Mouse (Mus musculus): ENCODE measurements around the gene Brat1. TPM values are rescaled to one million over a fixed set of nuclear protein-coding genes. Genes with fewer than 3 reads are reported as not detected.
A peak's percentile ranks its signal among the peaks of the same experiment; 100 is the strongest.

The Brat1 gene
- 14.3 and 19.8 TPM in 2 replicates for polyA plus RNA-seq (2014; fragmentation: Nextera tagmentation; extraction: Ambion mirVana)

- DNase-seq (ENCODE audit: low spot score) (peak; percentile 100), ATAC-seq (peak; percentile 90)
- peak within 1 kb of the TSS; percentile 62 for H3K4me3 ChIP-seq (ENCODE audit: low read depth, low read length)
- no peaks in the 10 kb centered on the region for H3K27me3 ChIP-seq (replicated peaks; ENCODE audit: control insufficient read depth, insufficient read depth, low read length)
- peak within 1 kb of the TSS; percentile 90 for H3K27ac ChIP-seq (ENCODE audit: low read depth, low read length)
- H3K9ac ChIP-seq (ENCODE audit: low read length), result peak within 1 kb of the TSS; percentile 80
- peak within 1 kb of the TSS; percentile 72 for H3K4me2 ChIP-seq (ENCODE audit: low read length)
- peaks cover 17% of the 10 kb centered on the region for H3K4me1 ChIP-seq (ENCODE audit: control insufficient read depth, insufficient read depth, low read length)
- peaks cover 12% of the 10 kb centered on the region for H3K36me3 ChIP-seq (ENCODE audit: control insufficient read depth, insufficient read depth, low read length)
- under 1% methylated on average over 69 of the region's 69 CpGs for WGBS
- no peaks in the 10 kb centered on the region for H3K9me3 ChIP-seq (replicated peaks; ENCODE audit: control insufficient read depth, low read length)
These were observed at the start of gene Brat1 for GRCm38 (mm10) chr5:140704378-140705251. Gene Brat1 (plus strand): TSS chr5:140705011.

- Histone ChIP-seq H3K36me3 (ENCODE audit: control insufficient read depth, insufficient read depth, low read length) (no peaks in the 10 kb centered on the region), H3K27me3 (replicated peaks; ENCODE audit: control insufficient read depth, insufficient read depth, low read length) (no peaks in the 10 kb centered on the region), H3K9ac (ENCODE audit: low read length) (0 out of 2 replicates have a peak overlapping the region, but pooled peaks have one; percentile 17), H3K4me2 (ENCODE audit: low read length) (peak overlapping the region; percentile 32), H3K4me1 (ENCODE audit: control insufficient read depth, insufficient read depth, low read length) (peaks cover 41% of the 10 kb centered on the region), H3K4me3 (ENCODE audit: low read depth, low read length) (no peak overlapping the region), H3K27ac (ENCODE audit: low read depth, low read length) (peak overlapping the region; percentile 90), H3K9me3 (replicated peaks; ENCODE audit: control insufficient read depth, low read length) (no peaks in the 10 kb centered on the region)
- 6% methylated on average over 15 of the region's 16 CpGs for whole genome bisulfite sequencing
- DNase-seq (ENCODE audit: low spot score) (peak; percentile 96), ATAC-seq (peak; percentile 90)
These were observed 45.1 kb upstream of the Brat1 start for GRCm38 (mm10) chr5:140659607-140660272.

- Histone ChIP-seq H3K4me1 (ENCODE audit: control insufficient read depth, insufficient read depth, low read length) (peaks cover 41% of the 10 kb centered on the region), H3K9me3 (replicated peaks; ENCODE audit: control insufficient read depth, low read length) (no peaks in the 10 kb centered on the region), H3K4me2 (ENCODE audit: low read length) (no peak overlapping the region), H3K36me3 (ENCODE audit: control insufficient read depth, insufficient read depth, low read length) (peaks cover 4% of the 10 kb centered on the region), H3K27ac (ENCODE audit: low read depth, low read length) (peak overlapping the region; percentile 90), H3K9ac (ENCODE audit: low read length) (0 out of 2 replicates have a peak overlapping the region, but pooled peaks have one; percentile 13), H3K27me3 (replicated peaks; ENCODE audit: control insufficient read depth, insufficient read depth, low read length) (no peaks in the 10 kb centered on the region), H3K4me3 (ENCODE audit: low read depth, low read length) (no peak overlapping the region)
- ATAC-seq, result peak; percentile 11
- DNase-seq (ENCODE audit: low spot score), result peak; percentile 79
- 0% methylated on average over 1 of the region's 1 CpGs for WGBS
These were observed 44.4 kb upstream of the Brat1 start for GRCm38 (mm10) chr5:140660398-140660797.

- Histone ChIP-seq H3K9ac (ENCODE audit: low read length) (peak overlapping the region; percentile 36; the same call in 1 of the 2 replicates), H3K27ac (ENCODE audit: low read depth, low read length) (peak overlapping the region; percentile 90; the same call in 1 of the 2 replicates), H3K27me3 (replicated peaks; ENCODE audit: control insufficient read depth, insufficient read depth, low read length) (no peaks in the 10 kb centered on the region), H3K4me1 (ENCODE audit: control insufficient read depth, insufficient read depth, low read length) (peaks cover 41% of the 10 kb centered on the region), H3K36me3 (ENCODE audit: control insufficient read depth, insufficient read depth, low read length) (peaks cover 9% of the 10 kb centered on the region), H3K9me3 (replicated peaks; ENCODE audit: control insufficient read depth, low read length) (no peaks in the 10 kb centered on the region), H3K4me3 (ENCODE audit: low read depth, low read length) (no peak overlapping the region), H3K4me2 (ENCODE audit: low read length) (no peak overlapping the region)
- DNase-seq (ENCODE audit: low spot score), result no peak
- WGBS, result 66% methylated on average over 8 of the region's 8 CpGs
- no peak for ATAC-seq
These were observed 43.4 kb upstream of the Brat1 start for GRCm38 (mm10) chr5:140661427-140661826.

- DNase-seq (ENCODE audit: low spot score) (no peak), ATAC-seq (no peak)
- Histone ChIP-seq H3K4me1 (ENCODE audit: control insufficient read depth, insufficient read depth, low read length) (peaks cover 41% of the 10 kb centered on the region), H3K9ac (ENCODE audit: low read length) (peak overlapping the region; percentile 36; the same call in 1 of the 2 replicates), H3K9me3 (replicated peaks; ENCODE audit: control insufficient read depth, low read length) (no peaks in the 10 kb centered on the region), H3K27ac (ENCODE audit: low read depth, low read length) (peak overlapping the region; percentile 90), H3K27me3 (replicated peaks; ENCODE audit: control insufficient read depth, insufficient read depth, low read length) (no peaks in the 10 kb centered on the region), H3K4me3 (ENCODE audit: low read depth, low read length) (no peak overlapping the region), H3K36me3 (ENCODE audit: control insufficient read depth, insufficient read depth, low read length) (peaks cover 9% of the 10 kb centered on the region), H3K4me2 (ENCODE audit: low read length) (no peak overlapping the region)
- WGBS, result 40% methylated on average over 12 of the region's 12 CpGs
These were observed 42.8 kb upstream of the Brat1 start for GRCm38 (mm10) chr5:140661875-140662643.

- Histone ChIP-seq H3K27ac (ENCODE audit: low read depth, low read length) (peak overlapping the region; percentile 90), H3K4me2 (ENCODE audit: low read length) (no peak overlapping the region), H3K4me1 (ENCODE audit: control insufficient read depth, insufficient read depth, low read length) (peaks cover 41% of the 10 kb centered on the region), H3K9me3 (replicated peaks; ENCODE audit: control insufficient read depth, low read length) (no peaks in the 10 kb centered on the region), H3K36me3 (ENCODE audit: control insufficient read depth, insufficient read depth, low read length) (peaks cover 9% of the 10 kb centered on the region), H3K27me3 (replicated peaks; ENCODE audit: control insufficient read depth, insufficient read depth, low read length) (no peaks in the 10 kb centered on the region), H3K9ac (ENCODE audit: low read length) (peak overlapping the region; percentile 36; the same call in 1 of the 2 replicates), H3K4me3 (ENCODE audit: low read depth, low read length) (no peak overlapping the region)
- DNase-seq (ENCODE audit: low spot score) (no peak), ATAC-seq (no peak)
- 60% methylated on average over 17 of the region's 17 CpGs for WGBS
These were observed 41.8 kb upstream of the Brat1 start for GRCm38 (mm10) chr5:140662741-140663592.

GRCm38 (mm10) chr5:140663621-140664180 lies 41.1 kb upstream of the Brat1 start:
- no peak overlapping the region for H3K4me2 ChIP-seq (ENCODE audit: low read length)
- WGBS, result 40% methylated on average over 7 of the region's 7 CpGs
- no peak overlapping the region for H3K4me3 ChIP-seq (ENCODE audit: low read depth, low read length)
- no peaks in the 10 kb centered on the region for H3K9me3 ChIP-seq (replicated peaks; ENCODE audit: control insufficient read depth, low read length)
- no peaks in the 10 kb centered on the region for H3K27me3 ChIP-seq (replicated peaks; ENCODE audit: control insufficient read depth, insufficient read depth, low read length)
- DNase-seq (ENCODE audit: low spot score) (peak; percentile 83), ATAC-seq (no peak)
- peaks cover 10% of the 10 kb centered on the region for H3K36me3 ChIP-seq (ENCODE audit: control insufficient read depth, insufficient read depth, low read length)
- peaks cover 41% of the 10 kb centered on the region for H3K4me1 ChIP-seq (ENCODE audit: control insufficient read depth, insufficient read depth, low read length)
- H3K9ac ChIP-seq (ENCODE audit: low read length), result no peak overlapping the region
- peak overlapping the region; percentile 90; the same call in 1 of the 2 replicates for H3K27ac ChIP-seq (ENCODE audit: low read depth, low read length)

All from forebrain, embryonic 14.5 days (tissue).